Comparison of ENCODE assay signal across 8 mouse cellular contexts in the genomic region with DNA sequence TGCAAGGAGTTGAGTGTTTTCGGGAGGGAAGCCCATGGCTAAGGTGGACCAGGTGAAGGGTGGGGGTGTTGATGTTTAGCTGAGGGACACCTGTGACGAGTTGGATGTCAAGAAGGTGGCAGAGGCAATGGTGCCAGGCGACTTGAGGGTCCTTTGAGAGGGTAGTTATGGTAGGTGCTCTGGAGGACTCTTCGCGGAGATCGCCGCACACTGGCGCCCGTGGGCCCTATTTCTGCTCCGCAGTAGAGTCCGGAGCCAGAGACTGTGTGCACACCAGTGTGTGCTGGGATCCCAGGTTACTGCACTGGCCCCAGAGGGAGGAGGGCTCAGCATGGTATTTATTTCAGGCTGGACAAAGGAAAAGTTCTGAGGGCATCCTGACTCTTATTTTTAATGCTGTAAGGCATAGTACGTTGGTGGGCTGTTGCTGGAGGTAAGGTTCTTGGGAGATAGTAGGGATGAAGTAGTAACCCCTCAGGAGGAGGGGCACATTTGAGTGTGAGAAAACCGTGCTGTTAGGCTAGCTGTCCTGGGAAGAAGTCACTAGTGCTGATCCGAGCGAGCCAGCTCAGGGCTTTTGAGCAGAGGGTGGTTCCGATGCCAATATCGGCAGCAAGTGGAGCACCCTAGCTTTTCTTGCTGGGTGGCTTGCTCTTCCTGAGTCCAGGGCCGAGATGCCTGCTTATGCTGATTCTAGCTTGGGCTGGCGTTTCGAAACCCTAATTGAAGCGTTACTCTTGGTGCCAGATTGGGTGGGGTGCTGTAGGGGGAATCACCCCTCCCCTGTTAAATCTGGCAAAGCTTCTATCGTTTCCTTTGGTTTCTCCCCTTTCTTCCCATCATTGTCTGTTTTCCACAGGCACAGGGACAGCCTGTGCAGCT. TPM values are rescaled to one million over a fixed set of nuclear protein-coding genes. Genes with fewer than 3 reads are reported as not detected.
DNase-seq lines count a peak whose midpoint lies in the region; ATAC-seq and TF ChIP-seq lines count a peak whose summit lies in the region.

No protein-coding gene starts in this region.

- peak overlapping the region; percentile 76 to 90 for H3K4me3 ChIP-seq in MEL (ENCODE audit: control insufficient read depth in 1 of 2, insufficient read depth in 1 of 2, low read depth in 2 of 2, low read length in 2 of 2)
- peak overlapping the region; percentile 84 for H3K4me3 ChIP-seq in forebrain, embryonic 13.5 days
- peak overlapping the region; percentile 97 for H3K4me3 ChIP-seq in lung, postnatal 0 days (ENCODE audit: low read depth, low read length)
- peak overlapping the region; percentile 97 for H3K4me3 ChIP-seq in stomach, embryonic 15.5 days (replicated peaks)

- H3K4me1 ChIP-seq in MEL (ENCODE audit: control insufficient read depth in 1 of 2, insufficient read depth in 2 of 2, low read length in 2 of 2): peaks cover 2 to 18% of the 10 kb centered on the region in 2 experiments
- H3K4me1 ChIP-seq in forebrain, embryonic 13.5 days: peaks cover 31% of the 10 kb centered on the region
- H3K4me1 ChIP-seq in lung, postnatal 0 days (ENCODE audit: insufficient read depth, low read depth, low read length): peaks cover 7% of the 10 kb centered on the region; the same call in 1 of the 2 replicates
- peaks cover 7% of the 10 kb centered on the region; the same call in 1 of the 2 replicates for H3K4me1 ChIP-seq in stomach, embryonic 15.5 days

- H3K27ac ChIP-seq in MEL (ENCODE audit: control insufficient read depth, low read depth, low read length): peak overlapping the region; percentile 15; the same call in 1 of the 2 replicates
- H3K27ac ChIP-seq in forebrain, embryonic 13.5 days: peak overlapping the region; percentile 36; the same call in 1 of the 2 replicates
- H3K27ac ChIP-seq in lung, postnatal 0 days (ENCODE audit: low read length): peak overlapping the region; percentile 85
- peak overlapping the region; percentile 75 for H3K27ac ChIP-seq in stomach, embryonic 15.5 days

- H3K36me3 ChIP-seq in MEL (ENCODE audit: control insufficient read depth in 1 of 2, insufficient read depth in 2 of 2, low read length in 2 of 2): peaks cover 2 to 21% of the 10 kb centered on the region in 2 experiments; a peak in 2 of 4 replicates
- peaks cover 19% of the 10 kb centered on the region for H3K36me3 ChIP-seq in forebrain, embryonic 13.5 days (ENCODE audit: poor library complexity, severe bottlenecking)
- H3K36me3 ChIP-seq in lung, postnatal 0 days (ENCODE audit: insufficient read depth, low read length): no peaks in the 10 kb centered on the region
- H3K36me3 ChIP-seq in stomach, embryonic 15.5 days: 0 out of 2 replicates have a peak, but pooled peaks cover 6% of the 10 kb centered on the region

- TF ChIP-seq CTCF in MEL (IDR thresholded peaks at IDR 0.05 in 2 of 3, conservative IDR thresholded peaks at IDR 0.05 in 1 of 3; ENCODE audit: control insufficient read depth in 1 of 3, insufficient read depth in 1 of 3, low read depth in 2 of 3, low read length in 3 of 3, poor library complexity in 1 of 3, severe bottlenecking in 1 of 3): no peak
- no peak for TF ChIP-seq CTCF in lung, postnatal 0 days (IDR thresholded peaks at IDR 0.05)

- peak overlapping the region; percentile 95 for H3K4me2 ChIP-seq in forebrain, embryonic 13.5 days
- peak overlapping the region; percentile 77 for H3K4me2 ChIP-seq in lung, postnatal 0 days (replicated peaks; ENCODE audit: low read depth, low read length)
- H3K4me2 ChIP-seq in stomach, embryonic 15.5 days: peak overlapping the region; percentile 69

- peaks cover 38% of the 10 kb centered on the region for H3K79me2 ChIP-seq in MEL (ENCODE audit: control insufficient read depth, insufficient read depth, low read length, poor library complexity)

- TF ChIP-seq POLR2A in MEL (IDR thresholded peaks at IDR 0.05; ENCODE audit: control insufficient read depth in 1 of 2, insufficient read depth in 1 of 2, low read depth in 1 of 2, low read length in 2 of 2, poor library complexity in 1 of 2): no peak; a peak in 1 of 4 replicates

- H3K9me3 ChIP-seq in MEL (replicated peaks; ENCODE audit: insufficient read depth, low read length): no peaks in the 10 kb centered on the region
- no peaks in the 10 kb centered on the region for H3K9me3 ChIP-seq in forebrain, embryonic 13.5 days (replicated peaks)
- no peaks in the 10 kb centered on the region for H3K9me3 ChIP-seq in lung, postnatal 0 days (ENCODE audit: low read length)
- H3K9me3 ChIP-seq in stomach, embryonic 15.5 days: no peaks in the 10 kb centered on the region

- WGBS in forebrain, embryonic 13.5 days: 19% methylated on average over 22 of the region's 22 CpGs
- WGBS in lung, postnatal 0 days: 7% methylated on average over 22 of the region's 22 CpGs
- WGBS in stomach, embryonic 15.5 days: 12% methylated on average over 22 of the region's 22 CpGs

- no peak for TF ChIP-seq EP300 in MEL (IDR thresholded peaks at IDR 0.05; ENCODE audit: low read depth in 1 of 2, low read length in 2 of 2)
- no peak for TF ChIP-seq EP300 in lung, postnatal 0 days (IDR thresholded peaks at IDR 0.05)

- intact Hi-C loops in gastrocnemius, postnatal 14 days (cut with DNase I; ENCODE audit: low total_unique reads): loop anchor here (10.0 kb wide), 1 partner anchor 265 kb away; no protein-coding TSS in a partner anchor

- TF ChIP-seq RAD21 in MEL (IDR thresholded peaks at IDR 0.05; ENCODE audit: low read depth, low read length): no peak

- no peaks in the 10 kb centered on the region for H3K27me3 ChIP-seq in MEL (ENCODE audit: control insufficient read depth in 1 of 2, insufficient read depth in 2 of 2, low read length in 2 of 2)
- no peaks in the 10 kb centered on the region for H3K27me3 ChIP-seq in forebrain, embryonic 13.5 days
- no peaks in the 10 kb centered on the region for H3K27me3 ChIP-seq in lung, postnatal 0 days (replicated peaks; ENCODE audit: insufficient read depth, low read length)
- H3K27me3 ChIP-seq in stomach, embryonic 15.5 days (replicated peaks): no peaks in the 10 kb centered on the region

- ATAC-seq in forebrain, embryonic 13.5 days: peak; percentile 25
- ATAC-seq in lung, postnatal 0 days: peak; percentile 20
- no peak for ATAC-seq in stomach, embryonic 15.5 days (ENCODE audit: insufficient read depth, low FRiP score, low read depth)
- ATAC-seq in activated CD4-positive, CD25-positive, alpha-beta regulatory T cell, adult 4 months: no peak

- peak; percentile 20 for DNase-seq in gastrocnemius, postnatal 10 days
- DNase-seq in gastrocnemius, postnatal 14 days: no peak
- peak; percentile 45 for DNase-seq in MEL (ENCODE audit: low read depth, low spot score)
- DNase-seq in kidney, adult 18-20 months: peak; percentile 56
- DNase-seq in lung, postnatal 0 days (ENCODE audit: low spot score): peak; percentile 47

- peak overlapping the region; percentile 87 for H3K9ac ChIP-seq in MEL (ENCODE audit: control insufficient read depth, low read depth, low read length, poor library complexity, severe bottlenecking)
- H3K9ac ChIP-seq in forebrain, embryonic 13.5 days: peak overlapping the region; percentile 77
- peak overlapping the region; percentile 83 for H3K9ac ChIP-seq in lung, postnatal 0 days (replicated peaks; ENCODE audit: low read depth)
- H3K9ac ChIP-seq in stomach, embryonic 15.5 days: peak overlapping the region; percentile 76

TF ChIP-seq in MEL, 35 proteins besides CTCF, POLR2A, EP300 and RAD21 (continues in another document):
- TF ChIP-seq JUND (IDR thresholded peaks at IDR 0.05; ENCODE audit: low read depth, low read length) (no peak), ZKSCAN1 (IDR thresholded peaks at IDR 0.05; ENCODE audit: low read depth, low read length) (no peak), CHD1 (IDR thresholded peaks at IDR 0.05; ENCODE audit: low read depth, low read length) (no peak), MAZ (IDR thresholded peaks at IDR 0.05; ENCODE audit: low read depth, low read length) (no peak), SMC3 (IDR thresholded peaks at IDR 0.05; ENCODE audit: low read depth, low read length) (no peak), ZMIZ1 (IDR thresholded peaks at IDR 0.05; ENCODE audit: low read depth, low read length) (no peak)

RNA-seq across cellular contexts. Expression of a gene that starts 0.7 kb away (rescaled TPM):
- 10 to 100 TPM; 38.3 to 41.6 TPM for total RNA-seq in gastrocnemius, postnatal 10 days (2021)
- total RNA-seq in gastrocnemius, postnatal 14 days (2021): 10 to 100 TPM; 30.4 to 38.5 TPM
- 47.0 and 52.9 TPM in 2 replicates for total RNA-seq in MEL (2012; rRNA removed)
- polyA plus RNA-seq in MEL (2012; ENCODE audit: insufficient read depth in 1 of 2, insufficient read length in 2 of 2, low read depth in 1 of 2, low replicate concordance in 2 of 2, missing spikeins in 1 of 2): 10 to 100 TPM in 1 of 2 experiments, not detected in 1; 70.0 TPM
- polyA plus RNA-seq in forebrain, embryonic 13.5 days (2015; fragmentation: Nextera tagmentation; extraction: Ambion mirVana): 33.1 and 36.5 TPM in 2 replicates
- polyA plus RNA-seq in lung, postnatal 0 days (2015; fragmentation: Nextera tagmentation; extraction: Ambion mirVana): 34.6 and 37.4 TPM in 2 replicates
- polyA plus RNA-seq in stomach, embryonic 15.5 days (2015; fragmentation: Nextera tagmentation; extraction: Ambion mirVana): 40.4 and 42.8 TPM in 2 replicates
- 10 to 100 TPM; 19.7 to 20.0 TPM for polyA plus RNA-seq in activated CD4-positive, CD25-positive, alpha-beta regulatory T cell, adult 4 months (2017; shearing (Covaris generic))

RNA-seq across cellular contexts. Expression of a gene that starts 26.5 kb away (rescaled TPM):
- 1 to 10 TPM; 5.5 to 7.3 TPM for total RNA-seq in gastrocnemius, postnatal 10 days (2021)
- total RNA-seq in gastrocnemius, postnatal 14 days (2021): 1 to 10 TPM; 2.8 to 3.4 TPM
- total RNA-seq in MEL (2012; rRNA removed): 16.1 and 20.3 TPM in 2 replicates
- polyA plus RNA-seq in MEL (2012; ENCODE audit: insufficient read depth in 1 of 2, insufficient read length in 2 of 2, low read depth in 1 of 2, low replicate concordance in 2 of 2, missing spikeins in 1 of 2): 10 to 100 TPM; 21.2 to 36.6 TPM
- polyA plus RNA-seq in forebrain, embryonic 13.5 days (2015; fragmentation: Nextera tagmentation; extraction: Ambion mirVana): 12.4 and 13.2 TPM in 2 replicates
- polyA plus RNA-seq in lung, postnatal 0 days (2015; fragmentation: Nextera tagmentation; extraction: Ambion mirVana): 18.4 and 19.6 TPM in 2 replicates
- polyA plus RNA-seq in stomach, embryonic 15.5 days (2015; fragmentation: Nextera tagmentation; extraction: Ambion mirVana): 21.9 and 23.8 TPM in 2 replicates
- 1 to 10 TPM; 4.3 to 6.9 TPM for polyA plus RNA-seq in activated CD4-positive, CD25-positive, alpha-beta regulatory T cell, adult 4 months (2017; shearing (Covaris generic))

RNA-seq across cellular contexts. Expression of a gene that starts 26.6 kb away (rescaled TPM):
- 10 to 100 TPM; 48.9 to 50.5 TPM for total RNA-seq in gastrocnemius, postnatal 10 days (2021)
- 10 to 100 TPM; 47.1 to 56.5 TPM for total RNA-seq in gastrocnemius, postnatal 14 days (2021)
- total RNA-seq in MEL (2012; rRNA removed): 62.4 and 74.8 TPM in 2 replicates
- 100 to 1,000 TPM in 1 of 2 experiments, not detected in 1; 123 TPM for polyA plus RNA-seq in MEL (2012; ENCODE audit: insufficient read depth in 1 of 2, insufficient read length in 2 of 2, low read depth in 1 of 2, low replicate concordance in 2 of 2, missing spikeins in 1 of 2)
- polyA plus RNA-seq in forebrain, embryonic 13.5 days (2015; fragmentation: Nextera tagmentation; extraction: Ambion mirVana): 233 and 245 TPM in 2 replicates
- 52.6 and 70.9 TPM in 2 replicates for polyA plus RNA-seq in lung, postnatal 0 days (2015; fragmentation: Nextera tagmentation; extraction: Ambion mirVana)
- polyA plus RNA-seq in stomach, embryonic 15.5 days (2015; fragmentation: Nextera tagmentation; extraction: Ambion mirVana): 98.2 and 103 TPM in 2 replicates
- polyA plus RNA-seq in activated CD4-positive, CD25-positive, alpha-beta regulatory T cell, adult 4 months (2017; shearing (Covaris generic)): 10 to 100 TPM; 22.1 to 24.5 TPM

Comparison
In these comparisons a context has a peak if more than half of its experiments do, and no peak if none do; other contexts are left out.
1. H3K27ac ChIP-seq: peak in every context shown above with its lines; median percentile 85 in lung, postnatal 0 days; 75 in stomach, embryonic 15.5 days; 36 in forebrain, embryonic 13.5 days; 15 in MEL.
2. ATAC-seq: peak in forebrain, embryonic 13.5 days (single experiment) and lung, postnatal 0 days (single experiment); none in stomach, embryonic 15.5 days (single experiment) and activated CD4-positive, CD25-positive, alpha-beta regulatory T cell, adult 4 months (single experiment).
3. Peak in every context shown above with its lines, with median percentiles within 50 percentile points of each other: H3K4me3 ChIP-seq, H3K9ac ChIP-seq and H3K4me2 ChIP-seq.